Mouse (Mus musculus): ENCODE measurements at regions not wholly inside any gene's neighbourhood (a gene's known extent, or its start where the extent isn't known, plus 50 kb on each side); places are given as distances from the start of the nearest gene placed in this dataset.

DNA sequence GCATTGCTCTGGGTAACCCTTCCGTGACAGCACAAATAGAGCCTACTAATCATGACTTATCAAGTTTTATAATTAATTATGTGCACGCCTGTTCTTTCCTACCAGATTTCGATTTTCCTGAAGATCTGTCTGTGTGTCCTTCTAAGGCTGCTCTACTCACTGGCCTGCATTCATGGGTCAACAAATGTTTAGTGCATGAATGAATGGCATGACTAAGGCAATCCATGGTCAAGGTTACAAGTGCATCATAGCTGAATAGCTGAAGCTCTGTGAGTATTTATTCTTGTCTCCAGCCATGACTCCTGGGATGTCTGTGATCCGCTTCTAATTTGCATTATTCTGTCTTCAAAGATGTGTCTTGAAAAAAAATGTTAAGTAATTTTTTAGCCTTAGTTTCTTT lies 343.2 kb downstream of the Lmo4 start:
- ATAC-seq (ENCODE audit: insufficient number of reproducible peaks, insufficient read depth, low FRiP score, low read depth): no peak
- peaks cover 0 to 4% of the 10 kb centered on the region in 2 experiments; a peak in 2 of 4 replicates for H3K4me1 ChIP-seq (ENCODE audit: control insufficient read depth in 2 of 2, insufficient read depth in 2 of 2, low read length in 2 of 2)
- no peak overlapping the region for H3K4me3 ChIP-seq (ENCODE audit: control insufficient read depth in 1 of 2, insufficient read depth in 1 of 2, low read depth in 1 of 2, low read length in 2 of 2)
- no peaks in the 10 kb centered on the region for H3K27me3 ChIP-seq (ENCODE audit: control insufficient read depth, insufficient read depth, low read length)
- H3K9ac ChIP-seq (ENCODE audit: low read length): no peak overlapping the region
- no peaks in the 10 kb centered on the region for H3K36me3 ChIP-seq (ENCODE audit: control insufficient read depth, insufficient read depth, low read length)
- 88% methylated on average over 4 of the region's 4 CpGs for WGBS
- no peak overlapping the region for H3K27ac ChIP-seq (replicated peaks in 1 of 2; ENCODE audit: control insufficient read depth in 1 of 2, insufficient read depth in 1 of 2, low read depth in 2 of 2, low read length in 2 of 2)
- H3K4me2 ChIP-seq (ENCODE audit: low read length): no peak overlapping the region
- H3K9me3 ChIP-seq (ENCODE audit: control insufficient read depth, low read length): no peaks in the 10 kb centered on the region

DNA sequence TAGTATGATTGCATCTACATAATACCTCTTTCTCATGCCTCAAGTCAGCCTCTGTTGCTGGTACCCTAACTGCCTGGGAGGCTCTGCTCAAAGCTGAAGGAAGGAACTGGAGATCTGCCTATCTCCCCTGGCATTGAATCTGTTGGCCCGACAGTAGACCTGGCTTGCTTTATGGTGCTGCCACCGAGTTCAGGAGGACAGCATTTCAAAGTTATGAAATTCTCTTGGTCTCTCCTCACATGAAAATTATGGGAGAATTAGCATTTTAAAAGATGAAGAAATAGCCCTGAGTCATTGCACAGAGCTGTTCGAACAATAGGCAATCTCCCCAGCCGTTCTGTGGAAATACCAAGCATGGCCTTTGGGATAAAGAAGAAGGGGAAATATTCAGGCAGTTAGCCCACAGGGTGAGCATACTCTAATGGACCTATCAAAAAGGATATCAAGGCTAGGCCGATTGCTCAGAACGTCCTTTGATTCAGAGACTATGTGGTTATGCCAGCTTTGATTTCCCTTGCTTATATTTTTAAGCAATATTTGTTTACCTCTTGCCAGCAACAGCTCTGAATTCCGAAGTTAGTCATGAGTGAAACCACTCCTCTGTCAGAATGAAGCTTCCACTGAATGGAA lies 369.3 kb downstream of the Lmo4 start:
- Histone ChIP-seq H3K9ac (ENCODE audit: low read length) (no peak overlapping the region), H3K27ac (replicated peaks in 1 of 2; ENCODE audit: control insufficient read depth in 1 of 2, insufficient read depth in 1 of 2, low read depth in 2 of 2, low read length in 2 of 2) (no peak overlapping the region), H3K27me3 (ENCODE audit: control insufficient read depth, insufficient read depth, low read length) (no peaks in the 10 kb centered on the region), H3K36me3 (ENCODE audit: control insufficient read depth, insufficient read depth, low read length) (no peaks in the 10 kb centered on the region), H3K4me3 (ENCODE audit: control insufficient read depth in 1 of 2, insufficient read depth in 1 of 2, low read depth in 1 of 2, low read length in 2 of 2) (no peak overlapping the region), H3K4me2 (ENCODE audit: low read length) (no peak overlapping the region), H3K4me1 (ENCODE audit: control insufficient read depth in 2 of 2, insufficient read depth in 2 of 2, low read length in 2 of 2) (no peaks in the 10 kb centered on the region), H3K9me3 (ENCODE audit: control insufficient read depth, low read length) (no peaks in the 10 kb centered on the region)
- ATAC-seq (ENCODE audit: insufficient number of reproducible peaks, insufficient read depth, low FRiP score, low read depth): no peak
- 77% methylated on average over 7 of the region's 7 CpGs for WGBS

DNA sequence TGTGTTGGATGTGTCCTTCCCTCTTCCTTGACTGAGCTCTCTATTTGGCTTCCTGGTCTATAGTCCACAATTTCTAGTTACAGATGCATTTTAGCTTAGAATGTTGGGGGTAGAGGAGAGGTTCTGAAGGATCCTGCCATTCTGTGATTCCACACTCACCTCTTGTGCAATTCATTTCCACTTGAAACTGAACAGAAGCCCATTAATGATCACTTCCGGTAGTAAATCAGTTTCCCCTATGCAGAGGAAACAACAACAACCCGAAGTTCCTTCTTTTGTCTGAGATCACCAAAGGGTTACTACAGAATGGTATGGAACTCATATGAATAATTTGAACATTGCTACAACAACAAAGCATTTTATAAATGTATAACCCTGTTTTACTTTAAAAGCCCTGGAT lies 370.3 kb downstream of the Lmo4 start:
- WGBS: 65% methylated on average over 2 of the region's 2 CpGs
- Histone ChIP-seq H3K36me3 (ENCODE audit: control insufficient read depth, insufficient read depth, low read length) (no peaks in the 10 kb centered on the region), H3K4me2 (ENCODE audit: low read length) (no peak overlapping the region), H3K9me3 (ENCODE audit: control insufficient read depth, low read length) (no peaks in the 10 kb centered on the region), H3K27ac (replicated peaks in 1 of 2; ENCODE audit: control insufficient read depth in 1 of 2, insufficient read depth in 1 of 2, low read depth in 2 of 2, low read length in 2 of 2) (no peak overlapping the region), H3K4me1 (ENCODE audit: control insufficient read depth in 2 of 2, insufficient read depth in 2 of 2, low read length in 2 of 2) (no peaks in the 10 kb centered on the region), H3K9ac (ENCODE audit: low read length) (no peak overlapping the region), H3K4me3 (ENCODE audit: control insufficient read depth in 1 of 2, insufficient read depth in 1 of 2, low read depth in 1 of 2, low read length in 2 of 2) (no peak overlapping the region), H3K27me3 (ENCODE audit: control insufficient read depth, insufficient read depth, low read length) (no peaks in the 10 kb centered on the region)
- no peak for ATAC-seq (ENCODE audit: insufficient number of reproducible peaks, insufficient read depth, low FRiP score, low read depth)

DNA sequence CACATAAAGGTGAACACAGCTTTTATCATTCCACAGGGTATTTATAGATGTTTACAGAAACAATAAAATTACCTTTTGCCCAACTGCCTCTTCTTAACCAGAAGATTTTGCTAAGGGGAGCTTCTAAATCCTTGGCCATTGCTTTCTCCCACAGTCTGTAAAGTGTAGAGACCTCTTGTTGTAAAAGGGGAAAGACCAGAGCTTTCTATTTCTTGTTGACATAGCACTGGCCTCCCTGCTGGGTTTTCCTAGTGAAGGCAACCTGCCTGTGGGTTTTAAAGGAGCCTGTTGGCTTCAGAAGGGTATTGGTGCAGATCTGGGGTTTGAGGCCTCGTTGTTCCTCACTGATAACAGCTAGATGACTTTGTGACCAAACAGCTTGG lies 381.6 kb downstream of the Lmo4 start:
- Histone ChIP-seq H3K4me2 (ENCODE audit: low read length) (no peak overlapping the region), H3K9me3 (ENCODE audit: control insufficient read depth, low read length) (no peaks in the 10 kb centered on the region), H3K27me3 (ENCODE audit: control insufficient read depth, insufficient read depth, low read length) (no peaks in the 10 kb centered on the region), H3K9ac (ENCODE audit: low read length) (no peak overlapping the region), H3K27ac (replicated peaks in 1 of 2; ENCODE audit: control insufficient read depth in 1 of 2, insufficient read depth in 1 of 2, low read depth in 2 of 2, low read length in 2 of 2) (no peak overlapping the region), H3K36me3 (ENCODE audit: control insufficient read depth, insufficient read depth, low read length) (no peaks in the 10 kb centered on the region), H3K4me1 (ENCODE audit: control insufficient read depth in 2 of 2, insufficient read depth in 2 of 2, low read length in 2 of 2) (no peaks in the 10 kb centered on the region), H3K4me3 (ENCODE audit: control insufficient read depth in 1 of 2, insufficient read depth in 1 of 2, low read depth in 1 of 2, low read length in 2 of 2) (no peak overlapping the region)
- WGBS: 30% methylated on average over 1 of the region's 1 CpGs
- no peak for ATAC-seq (ENCODE audit: insufficient number of reproducible peaks, insufficient read depth, low FRiP score, low read depth)

DNA sequence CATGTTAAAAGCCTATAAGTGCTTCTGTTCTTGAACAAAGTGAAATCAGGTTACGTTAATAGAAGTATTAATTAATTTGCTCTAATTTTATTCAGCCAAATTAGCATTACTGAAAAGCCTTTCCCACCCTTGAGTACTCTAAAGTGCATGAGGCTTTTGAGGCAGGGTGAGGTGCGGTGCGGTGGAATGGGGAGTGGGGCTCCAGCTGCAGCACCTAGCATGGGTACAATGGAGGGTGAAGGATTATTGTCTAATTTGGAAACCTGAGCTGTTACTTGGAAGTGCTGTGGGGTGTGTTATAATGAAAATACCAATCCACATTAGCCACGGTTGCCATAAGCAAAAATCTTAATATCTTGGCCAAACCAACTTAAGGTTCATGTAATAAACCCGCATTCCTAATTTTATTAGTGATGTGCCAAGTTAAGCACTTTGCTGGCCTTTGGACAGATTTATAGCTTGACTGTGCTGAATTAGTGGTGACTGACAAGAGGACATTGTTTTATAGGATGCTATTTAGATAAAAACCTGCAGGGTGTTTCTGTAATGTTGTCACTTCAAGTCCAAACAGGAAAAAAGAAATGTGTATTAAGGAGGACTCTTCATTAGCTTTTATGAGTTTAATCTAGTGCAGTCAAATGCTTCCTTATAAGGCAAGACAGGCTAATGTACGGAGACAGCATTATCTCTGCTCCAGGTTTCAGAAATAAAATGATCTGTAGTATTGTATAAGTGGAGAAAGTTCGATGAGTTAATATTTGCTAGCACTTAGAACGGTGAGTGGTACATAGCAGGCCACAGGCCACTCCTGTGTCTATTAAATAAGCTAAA lies 382.2 kb downstream of the Lmo4 start:
- Histone ChIP-seq H3K4me2 (ENCODE audit: low read length) (no peak overlapping the region), H3K36me3 (ENCODE audit: control insufficient read depth, insufficient read depth, low read length) (no peaks in the 10 kb centered on the region), H3K4me3 (ENCODE audit: control insufficient read depth in 1 of 2, insufficient read depth in 1 of 2, low read depth in 1 of 2, low read length in 2 of 2) (no peak overlapping the region), H3K9ac (ENCODE audit: low read length) (no peak overlapping the region), H3K9me3 (ENCODE audit: control insufficient read depth, low read length) (no peaks in the 10 kb centered on the region), H3K27me3 (ENCODE audit: control insufficient read depth, insufficient read depth, low read length) (no peaks in the 10 kb centered on the region), H3K27ac (replicated peaks in 1 of 2; ENCODE audit: control insufficient read depth in 1 of 2, insufficient read depth in 1 of 2, low read depth in 2 of 2, low read length in 2 of 2) (no peak overlapping the region), H3K4me1 (ENCODE audit: control insufficient read depth in 2 of 2, insufficient read depth in 2 of 2, low read length in 2 of 2) (no peaks in the 10 kb centered on the region)
- no peak for ATAC-seq (ENCODE audit: insufficient number of reproducible peaks, insufficient read depth, low FRiP score, low read depth)
- WGBS: 80% methylated on average over 8 of the region's 8 CpGs

DNA sequence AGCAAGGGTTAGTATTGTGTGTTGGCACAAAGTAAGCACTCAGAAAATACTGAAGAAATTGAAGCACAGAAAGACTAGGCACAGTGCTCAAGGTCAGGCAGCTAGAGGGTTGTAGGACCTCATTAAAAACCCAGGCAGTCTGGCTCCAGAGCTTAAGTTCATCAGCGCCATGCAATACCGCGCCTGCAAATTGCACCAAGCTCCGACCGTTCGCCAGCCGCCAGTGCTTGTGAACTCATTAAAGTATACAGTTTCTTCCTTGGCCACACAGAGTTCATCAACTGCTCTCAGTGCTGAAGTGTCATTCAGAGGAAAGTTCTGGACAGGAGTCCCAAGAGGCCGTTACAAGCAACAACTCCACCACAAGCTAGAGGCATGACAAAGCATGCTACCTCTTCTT lies 397.5 kb downstream of the Lmo4 start:
- Histone ChIP-seq H3K4me1 (ENCODE audit: control insufficient read depth in 2 of 2, insufficient read depth in 2 of 2, low read length in 2 of 2) (no peaks in the 10 kb centered on the region), H3K9me3 (ENCODE audit: control insufficient read depth, low read length) (no peaks in the 10 kb centered on the region), H3K36me3 (ENCODE audit: control insufficient read depth, insufficient read depth, low read length) (no peaks in the 10 kb centered on the region), H3K27me3 (ENCODE audit: control insufficient read depth, insufficient read depth, low read length) (no peaks in the 10 kb centered on the region), H3K27ac (replicated peaks in 1 of 2; ENCODE audit: control insufficient read depth in 1 of 2, insufficient read depth in 1 of 2, low read depth in 2 of 2, low read length in 2 of 2) (no peak overlapping the region), H3K4me3 (ENCODE audit: control insufficient read depth in 1 of 2, insufficient read depth in 1 of 2, low read depth in 1 of 2, low read length in 2 of 2) (no peak overlapping the region), H3K4me2 (ENCODE audit: low read length) (no peak overlapping the region), H3K9ac (ENCODE audit: low read length) (no peak overlapping the region)
- WGBS: 85% methylated on average over 8 of the region's 8 CpGs
- no peak for ATAC-seq (ENCODE audit: insufficient number of reproducible peaks, insufficient read depth, low FRiP score, low read depth)

DNA sequence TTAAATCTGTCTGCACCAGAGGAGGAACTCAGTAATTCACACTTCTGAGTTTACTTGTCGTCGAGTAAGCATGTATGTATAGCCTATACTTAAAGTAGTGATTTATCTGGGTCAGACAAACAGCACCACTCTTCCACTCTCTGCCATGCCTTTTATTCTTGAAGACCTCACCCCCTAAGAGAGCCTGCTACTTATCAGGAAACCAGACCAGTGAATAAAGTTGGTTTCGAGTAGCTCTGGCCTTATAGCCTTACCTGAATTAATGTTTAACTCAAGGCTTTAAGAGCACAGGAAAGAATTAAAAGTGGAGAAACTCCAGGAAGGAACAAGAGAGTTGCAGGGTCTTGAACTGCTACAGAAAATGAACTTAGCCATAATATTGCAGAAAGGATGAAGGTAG lies 398.1 kb downstream of the Lmo4 start:
- ATAC-seq (ENCODE audit: insufficient number of reproducible peaks, insufficient read depth, low FRiP score, low read depth): no peak
- H3K4me3 ChIP-seq (ENCODE audit: control insufficient read depth in 1 of 2, insufficient read depth in 1 of 2, low read depth in 1 of 2, low read length in 2 of 2): no peak overlapping the region
- H3K9ac ChIP-seq (ENCODE audit: low read length): no peak overlapping the region
- WGBS: 73% methylated on average over 3 of the region's 3 CpGs
- H3K9me3 ChIP-seq (ENCODE audit: control insufficient read depth, low read length): no peaks in the 10 kb centered on the region
- no peaks in the 10 kb centered on the region for H3K27me3 ChIP-seq (ENCODE audit: control insufficient read depth, insufficient read depth, low read length)
- no peaks in the 10 kb centered on the region for H3K4me1 ChIP-seq (ENCODE audit: control insufficient read depth in 2 of 2, insufficient read depth in 2 of 2, low read length in 2 of 2)
- no peak overlapping the region for H3K27ac ChIP-seq (replicated peaks in 1 of 2; ENCODE audit: control insufficient read depth in 1 of 2, insufficient read depth in 1 of 2, low read depth in 2 of 2, low read length in 2 of 2)
- H3K4me2 ChIP-seq (ENCODE audit: low read length): no peak overlapping the region
- H3K36me3 ChIP-seq (ENCODE audit: control insufficient read depth, insufficient read depth, low read length): no peaks in the 10 kb centered on the region

DNA sequence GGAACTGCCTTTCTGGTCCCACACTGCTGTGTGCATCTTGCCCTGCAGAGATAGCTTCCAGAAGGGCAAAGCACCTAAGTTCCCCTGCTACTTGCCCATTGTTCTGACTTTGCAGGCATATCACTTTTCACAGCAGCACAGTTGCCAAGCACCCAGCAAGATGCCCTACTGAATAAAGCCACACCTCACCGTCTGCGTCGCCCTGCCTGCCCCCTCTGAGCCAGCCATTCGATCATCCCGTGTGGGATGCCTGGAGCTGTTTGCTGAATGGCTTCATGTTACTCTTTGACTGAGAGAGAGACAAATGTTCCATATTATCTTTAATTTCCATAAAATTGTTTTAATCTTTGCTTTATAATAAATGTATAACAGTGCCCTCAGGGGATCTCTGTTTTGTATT lies 407.2 kb downstream of the Lmo4 start:
- ATAC-seq (ENCODE audit: insufficient number of reproducible peaks, insufficient read depth, low FRiP score, low read depth): no peak
- 66% methylated on average over 5 of the region's 5 CpGs for WGBS
- H3K36me3 ChIP-seq (ENCODE audit: control insufficient read depth, insufficient read depth, low read length): no peaks in the 10 kb centered on the region
- H3K27me3 ChIP-seq (ENCODE audit: control insufficient read depth, insufficient read depth, low read length): no peaks in the 10 kb centered on the region
- no peaks in the 10 kb centered on the region for H3K9me3 ChIP-seq (ENCODE audit: control insufficient read depth, low read length)
- no peaks in the 10 kb centered on the region for H3K4me1 ChIP-seq (ENCODE audit: control insufficient read depth in 2 of 2, insufficient read depth in 2 of 2, low read length in 2 of 2)
- H3K27ac ChIP-seq (replicated peaks in 1 of 2; ENCODE audit: control insufficient read depth in 1 of 2, insufficient read depth in 1 of 2, low read depth in 2 of 2, low read length in 2 of 2): no peak overlapping the region
- no peak overlapping the region for H3K4me3 ChIP-seq (ENCODE audit: control insufficient read depth in 1 of 2, insufficient read depth in 1 of 2, low read depth in 1 of 2, low read length in 2 of 2)
- H3K4me2 ChIP-seq (ENCODE audit: low read length): no peak overlapping the region
- no peak overlapping the region for H3K9ac ChIP-seq (ENCODE audit: low read length)

All from heart, embryonic 14.5 days (tissue).